Mouse (Mus musculus): ENCODE results near the gene Akap14. TPM values are rescaled to one million over a fixed set of nuclear protein-coding genes. Genes with fewer than 3 reads are reported as not detected.

The Akap14 gene
- polyA plus RNA-seq (2017; shearing (Covaris generic)): not detected

GRCm38 (mm10) chrX:37168742-37169141 lies at the start of gene Akap14:
Gene Akap14 (minus strand): TSS chrX:37168842.

GRCm38 (mm10) chrX:37210941-37211340 lies 42.3 kb upstream of the Akap14 start, which contains the start of gene Gm9:
Gene Gm9 (minus strand): TSS chrX:37211041.

GRCm38 (mm10) chrX:37191105-37191743 lies 22.6 kb upstream of the Akap14 start, which contains the start of the genes Ndufa1 and Rnf113a1:
Gene Ndufa1 (minus strand): TSS chrX:37191163.
Gene Rnf113a1 (plus strand): TSS chrX:37191245.

GRCm38 (mm10) chrX:37126671-37127358 lies 41.8 kb downstream of the Akap14 start, which contains the start of gene Nkap:
Gene Nkap (plus strand): TSS chrX:37126795.

GRCm38 (mm10) chrX:37110193-37110880 lies 58.3 kb downstream of the Akap14 start, which contains the start of gene Upf3b:
Gene Upf3b (minus strand): TSS chrX:37110322.

Other genes with a start within 250 kb of the Akap14 start
- 115 TPM for gene Sept6, start 177.0 kb downstream of the Akap14 start, polyA plus RNA-seq (2017; shearing (Covaris generic))
- not detected for gene Sowahd, start 120.0 kb downstream of the Akap14 start, polyA plus RNA-seq (2017; shearing (Covaris generic))
- gene Rpl39, start 83.4 kb downstream of the Akap14 start, polyA plus RNA-seq (2017; shearing (Covaris generic)): 449 TPM
- gene Upf3b, start 58.5 kb downstream of the Akap14 start, polyA plus RNA-seq (2017; shearing (Covaris generic)): 19.7 TPM
- 25.7 TPM for gene Nkap, start 42.0 kb downstream of the Akap14 start, polyA plus RNA-seq (2017; shearing (Covaris generic))
- gene Ndufa1, start 22.3 kb upstream of the Akap14 start, polyA plus RNA-seq (2017; shearing (Covaris generic)): 234 TPM
- 13.2 TPM for gene Rnf113a1, start 22.4 kb upstream of the Akap14 start, polyA plus RNA-seq (2017; shearing (Covaris generic))
- gene Gm9, start 42.2 kb upstream of the Akap14 start, polyA plus RNA-seq (2017; shearing (Covaris generic)): not detected
- gene Rhox1, start 53.4 kb upstream of the Akap14 start, polyA plus RNA-seq (2017; shearing (Covaris generic)): not detected
- not detected for gene Rhox2a, start 76.1 kb upstream of the Akap14 start, polyA plus RNA-seq (2017; shearing (Covaris generic))
- not detected for gene Rhox3a, start 81.1 kb upstream of the Akap14 start, polyA plus RNA-seq (2017; shearing (Covaris generic))
- not detected for gene Rhox4a, start 96.5 kb upstream of the Akap14 start, polyA plus RNA-seq (2017; shearing (Covaris generic))
- gene Rhox3a2, start 211.2 kb upstream of the Akap14 start, polyA plus RNA-seq (2017; shearing (Covaris generic)): not detected
- not detected for gene Rhox4a2, start 222.0 kb upstream of the Akap14 start, polyA plus RNA-seq (2017; shearing (Covaris generic))
- gene Rhox2b, start 243.2 kb upstream of the Akap14 start, polyA plus RNA-seq (2017; shearing (Covaris generic)): not detected